Mouse (Mus musculus): ENCODE measurements at regions not wholly inside any gene's neighbourhood (a gene's known extent, or its start where the extent isn't known, plus 50 kb on each side); places are given as distances from the start of the nearest gene placed in this dataset.

- in situ Hi-C loops (cut with MseI, MboI) = no loop called here
These were observed 158.1 kb downstream of the Icos start for GRCm38 (mm10) chr1:61135597-61136545.

- in situ Hi-C loops (cut with MseI, MboI) = no loop called here
These were observed 159.6 kb downstream of the Icos start for GRCm38 (mm10) chr1:61137210-61137885.

GRCm38 (mm10) chr1:61137954-61138353 is 160.2 kb downstream of the Icos start:
- in situ Hi-C loops (cut with MseI, MboI) = no loop called here

- in situ Hi-C loops (cut with MseI, MboI) = no loop called here
These were observed 161.7 kb downstream of the Icos start for GRCm38 (mm10) chr1:61139291-61139983.

GRCm38 (mm10) chr1:61139984-61140648 is 162.4 kb downstream of the Icos start:
- in situ Hi-C loops (cut with MseI, MboI) = no loop called here

GRCm38 (mm10) chr1:61140870-61141591 is 163.3 kb downstream of the Icos start:
- in situ Hi-C loops (cut with MseI, MboI) = no loop called here

GRCm38 (mm10) chr1:61141592-61141930 is 163.8 kb downstream of the Icos start:
- in situ Hi-C loops (cut with MseI, MboI) = no loop called here

GRCm38 (mm10) chr1:61141952-61142351 is 164.2 kb downstream of the Icos start:
- in situ Hi-C loops (cut with MseI, MboI) = no loop called here

GRCm38 (mm10) chr1:61143030-61143753 is 165.5 kb downstream of the Icos start:
- in situ Hi-C loops (cut with MseI, MboI) = no loop called here

- in situ Hi-C loops (cut with MseI, MboI) = no loop called here
These were observed 166.0 kb downstream of the Icos start for GRCm38 (mm10) chr1:61143754-61144066.

GRCm38 (mm10) chr1:61145013-61145412 is 167.3 kb downstream of the Icos start:
- in situ Hi-C loops (cut with MseI, MboI) = no loop called here

GRCm38 (mm10) chr1:61145572-61145971 is 167.8 kb downstream of the Icos start:
- in situ Hi-C loops (cut with MseI, MboI) = no loop called here

GRCm38 (mm10) chr1:61146222-61146723 is 168.5 kb downstream of the Icos start:
- in situ Hi-C loops (cut with MseI, MboI) = no loop called here

- in situ Hi-C loops (cut with MseI, MboI) = no loop called here
These were observed 174.0 kb downstream of the Icos start for GRCm38 (mm10) chr1:61151742-61152141.

- in situ Hi-C loops (cut with MseI, MboI) = no loop called here
These were observed 174.4 kb downstream of the Icos start for GRCm38 (mm10) chr1:61152157-61152556.

- in situ Hi-C loops (cut with MseI, MboI) = no loop called here
These were observed 176.5 kb downstream of the Icos start for GRCm38 (mm10) chr1:61154216-61154615.

- in situ Hi-C loops (cut with MseI, MboI) = no loop called here
These were observed 179.5 kb downstream of the Icos start for GRCm38 (mm10) chr1:61157271-61157670.

- in situ Hi-C loops (cut with MseI, MboI) = no loop called here
These were observed 182.8 kb downstream of the Icos start for GRCm38 (mm10) chr1:61160505-61160904.

GRCm38 (mm10) chr1:61164271-61164670 is 186.5 kb downstream of the Icos start:
- in situ Hi-C loops (cut with MseI, MboI) = no loop called here

GRCm38 (mm10) chr1:61171941-61172340 is 194.2 kb downstream of the Icos start:
- in situ Hi-C loops (cut with MseI, MboI) = no loop called here
